Mouse (Mus musculus): ENCODE results near the gene Itgb1bp1. TPM values are rescaled to one million over a fixed set of nuclear protein-coding genes. Genes with fewer than 3 reads are reported as not detected.

Itgb1bp1 gene
- polyA plus RNA-seq, 1 experiment from 2014 or later, result 48.8 TPM

GRCm38 (mm10) chr12:21244375-21244960 lies 41.6 kb downstream of the Itgb1bp1 start:
- peaks cover 14% of the 10 kb centered on the region for H3K36me3 ChIP-seq (ENCODE audit: control insufficient read depth, insufficient read depth, low read length)

GRCm38 (mm10) chr12:21241965-21242364 lies 44.1 kb downstream of the Itgb1bp1 start:
- H3K4me2 ChIP-seq (ENCODE audit: low read depth), result no peak overlapping the region
- ATAC-seq (ENCODE audit: insufficient read depth, low FRiP score, low TSS enrichment) (no peak), DNase-seq (ENCODE audit: low spot score) (no peak)
- H3K9me3 ChIP-seq (ENCODE audit: control insufficient read depth, low read length), result no peaks in the 10 kb centered on the region
- peaks cover 17% of the 10 kb centered on the region for H3K36me3 ChIP-seq (ENCODE audit: control insufficient read depth, insufficient read depth, low read length)
- no peaks in the 10 kb centered on the region for H3K27me3 ChIP-seq (ENCODE audit: control insufficient read depth, insufficient read depth, low read length)
- no peak overlapping the region for H3K4me3 ChIP-seq (ENCODE audit: low read depth, low read length)
- no peak overlapping the region for H3K27ac ChIP-seq (ENCODE audit: low read depth, low read length)
- no peaks in the 10 kb centered on the region for H3K4me1 ChIP-seq (ENCODE audit: control insufficient read depth, insufficient read depth, low read length)
- H3K9ac ChIP-seq (ENCODE audit: low read length), result no peak overlapping the region
- whole genome bisulfite sequencing, result 52% methylated on average over 3 of the region's 3 CpGs

More at GRCm38 (mm10) chr12:21244375-21244960, 41.6 kb downstream of the Itgb1bp1 start:
- Histone ChIP-seq H3K9me3 (ENCODE audit: control insufficient read depth, low read length) (no peaks in the 10 kb centered on the region), H3K27me3 (ENCODE audit: control insufficient read depth, insufficient read depth, low read length) (no peaks in the 10 kb centered on the region), H3K27ac (ENCODE audit: low read depth, low read length) (no peak overlapping the region), H3K9ac (ENCODE audit: low read length) (no peak overlapping the region), H3K4me2 (ENCODE audit: low read depth) (no peak overlapping the region), H3K4me1 (ENCODE audit: control insufficient read depth, insufficient read depth, low read length) (no peaks in the 10 kb centered on the region), H3K4me3 (ENCODE audit: low read depth, low read length) (no peak overlapping the region)
- DNase-seq (ENCODE audit: low spot score) (no peak), ATAC-seq (ENCODE audit: insufficient read depth, low FRiP score, low TSS enrichment) (no peak)
- WGBS, result 97% methylated on average over 11 of the region's 11 CpGs

GRCm38 (mm10) chr12:21234560-21234959 lies 51.5 kb downstream of the Itgb1bp1 start:
- no peak overlapping the region for H3K9ac ChIP-seq (ENCODE audit: low read length)
- H3K4me2 ChIP-seq (ENCODE audit: low read depth), result no peak overlapping the region
- H3K36me3 ChIP-seq (ENCODE audit: control insufficient read depth, insufficient read depth, low read length), result peaks cover 12% of the 10 kb centered on the region
- H3K27ac ChIP-seq (ENCODE audit: low read depth, low read length), result no peak overlapping the region
- DNase-seq (ENCODE audit: low spot score) (no peak), ATAC-seq (ENCODE audit: insufficient read depth, low FRiP score, low TSS enrichment) (no peak)
- WGBS, result 79% methylated on average over 2 of the region's 2 CpGs
- no peaks in the 10 kb centered on the region for H3K9me3 ChIP-seq (ENCODE audit: control insufficient read depth, low read length)
- no peaks in the 10 kb centered on the region for H3K4me1 ChIP-seq (ENCODE audit: control insufficient read depth, insufficient read depth, low read length)
- H3K27me3 ChIP-seq (ENCODE audit: control insufficient read depth, insufficient read depth, low read length), result no peaks in the 10 kb centered on the region
- no peak overlapping the region for H3K4me3 ChIP-seq (ENCODE audit: low read depth, low read length)

- Histone ChIP-seq H3K27me3 (ENCODE audit: control insufficient read depth, insufficient read depth, low read length) (no peaks in the 10 kb centered on the region), H3K9ac (ENCODE audit: low read length) (no peak overlapping the region), H3K4me2 (ENCODE audit: low read depth) (no peak overlapping the region), H3K36me3 (ENCODE audit: control insufficient read depth, insufficient read depth, low read length) (peaks cover 10% of the 10 kb centered on the region), H3K4me1 (ENCODE audit: control insufficient read depth, insufficient read depth, low read length) (no peaks in the 10 kb centered on the region), H3K9me3 (ENCODE audit: control insufficient read depth, low read length) (no peaks in the 10 kb centered on the region), H3K27ac (ENCODE audit: low read depth, low read length) (no peak overlapping the region), H3K4me3 (ENCODE audit: low read depth, low read length) (no peak overlapping the region)
- DNase-seq (ENCODE audit: low spot score) (no peak), ATAC-seq (ENCODE audit: insufficient read depth, low FRiP score, low TSS enrichment) (no peak)
- 88% methylated on average over 7 of the region's 7 CpGs for WGBS
Observed at GRCm38 (mm10) chr12:21233727-21234126, 52.4 kb downstream of the Itgb1bp1 start.

- ATAC-seq (ENCODE audit: insufficient read depth, low FRiP score, low TSS enrichment), result no peak
Observed at GRCm38 (mm10) chr12:21229076-21229918, 56.8 kb downstream of the Itgb1bp1 start.

GRCm38 (mm10) chr12:21228650-21229049 lies 57.4 kb downstream of the Itgb1bp1 start:
- no peaks in the 10 kb centered on the region for H3K27me3 ChIP-seq (ENCODE audit: control insufficient read depth, insufficient read depth, low read length)
- no peaks in the 10 kb centered on the region for H3K4me1 ChIP-seq (ENCODE audit: control insufficient read depth, insufficient read depth, low read length)
- H3K4me2 ChIP-seq (ENCODE audit: low read depth), result no peak overlapping the region
- H3K4me3 ChIP-seq (ENCODE audit: low read depth, low read length), result no peak overlapping the region
- no peak for DNase-seq (ENCODE audit: low spot score)
- no peak for ATAC-seq (ENCODE audit: insufficient read depth, low FRiP score, low TSS enrichment)
- no peak overlapping the region for H3K27ac ChIP-seq (ENCODE audit: low read depth, low read length)
- peaks cover 4% of the 10 kb centered on the region for H3K36me3 ChIP-seq (ENCODE audit: control insufficient read depth, insufficient read depth, low read length)
- H3K9ac ChIP-seq (ENCODE audit: low read length), result no peak overlapping the region
- H3K9me3 ChIP-seq (ENCODE audit: control insufficient read depth, low read length), result no peaks in the 10 kb centered on the region
- WGBS, result 95% methylated on average over 4 of the region's 4 CpGs

More at GRCm38 (mm10) chr12:21229076-21229918, 56.8 kb downstream of the Itgb1bp1 start:
- H3K9ac ChIP-seq (ENCODE audit: low read length), result no peak overlapping the region
- 80% methylated on average over 17 of the region's 17 CpGs for WGBS
- DNase-seq (ENCODE audit: low spot score), result no peak
- H3K4me1 ChIP-seq (ENCODE audit: control insufficient read depth, insufficient read depth, low read length), result no peaks in the 10 kb centered on the region
- H3K36me3 ChIP-seq (ENCODE audit: control insufficient read depth, insufficient read depth, low read length), result peaks cover 4% of the 10 kb centered on the region
- no peak overlapping the region for H3K4me3 ChIP-seq (ENCODE audit: low read depth, low read length)
- no peaks in the 10 kb centered on the region for H3K9me3 ChIP-seq (ENCODE audit: control insufficient read depth, low read length)
- H3K4me2 ChIP-seq (ENCODE audit: low read depth), result no peak overlapping the region
- no peak overlapping the region for H3K27ac ChIP-seq (ENCODE audit: low read depth, low read length)
- no peaks in the 10 kb centered on the region for H3K27me3 ChIP-seq (ENCODE audit: control insufficient read depth, insufficient read depth, low read length)

GRCm38 (mm10) chr12:21227076-21227980 lies 58.8 kb downstream of the Itgb1bp1 start:
- WGBS, result 74% methylated on average over 6 of the region's 6 CpGs
- Histone ChIP-seq H3K9me3 (ENCODE audit: control insufficient read depth, low read length) (no peaks in the 10 kb centered on the region), H3K4me3 (ENCODE audit: low read depth, low read length) (no peak overlapping the region), H3K27me3 (ENCODE audit: control insufficient read depth, insufficient read depth, low read length) (no peaks in the 10 kb centered on the region), H3K27ac (ENCODE audit: low read depth, low read length) (no peak overlapping the region), H3K4me2 (ENCODE audit: low read depth) (no peak overlapping the region), H3K9ac (ENCODE audit: low read length) (no peak overlapping the region), H3K36me3 (ENCODE audit: control insufficient read depth, insufficient read depth, low read length) (peaks cover 4% of the 10 kb centered on the region), H3K4me1 (ENCODE audit: control insufficient read depth, insufficient read depth, low read length) (no peaks in the 10 kb centered on the region)
- no peak for ATAC-seq (ENCODE audit: insufficient read depth, low FRiP score, low TSS enrichment)
- no peak for DNase-seq (ENCODE audit: low spot score)

DNA sequence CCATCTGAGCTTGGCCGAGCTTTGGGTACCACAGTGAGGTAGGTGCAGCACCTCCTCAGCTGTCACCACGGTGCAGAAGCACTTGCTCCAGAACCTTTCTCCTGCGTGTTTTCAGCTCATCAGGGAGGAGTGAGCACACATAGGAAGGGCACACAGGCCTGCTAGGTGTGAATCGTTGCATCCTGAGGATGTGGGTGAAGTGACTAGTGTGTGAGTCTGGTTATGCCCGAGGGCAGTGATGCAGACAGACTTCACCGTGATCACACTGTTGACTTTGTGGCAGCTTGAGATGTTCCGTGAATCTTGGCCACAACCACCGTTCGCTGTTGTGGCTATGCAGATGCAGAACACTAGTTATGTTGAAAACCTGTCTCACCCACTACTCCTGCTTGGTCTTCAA lies 59.8 kb downstream of the Itgb1bp1 start:
- no peak overlapping the region for H3K4me3 ChIP-seq (ENCODE audit: low read depth, low read length)
- no peak overlapping the region for H3K9ac ChIP-seq (ENCODE audit: low read length)
- DNase-seq (ENCODE audit: low spot score), result no peak
- WGBS, result 90% methylated on average over 9 of the region's 9 CpGs
- H3K4me1 ChIP-seq (ENCODE audit: control insufficient read depth, insufficient read depth, low read length), result no peaks in the 10 kb centered on the region
- no peaks in the 10 kb centered on the region for H3K27me3 ChIP-seq (ENCODE audit: control insufficient read depth, insufficient read depth, low read length)
- H3K27ac ChIP-seq (ENCODE audit: low read depth, low read length), result no peak overlapping the region
- no peaks in the 10 kb centered on the region for H3K9me3 ChIP-seq (ENCODE audit: control insufficient read depth, low read length)
- H3K36me3 ChIP-seq (ENCODE audit: control insufficient read depth, insufficient read depth, low read length), result peaks cover 4% of the 10 kb centered on the region
- no peak overlapping the region for H3K4me2 ChIP-seq (ENCODE audit: low read depth)
- no peak for ATAC-seq (ENCODE audit: insufficient read depth, low FRiP score, low TSS enrichment)
